Mouse (Mus musculus) midbrain, embryonic 14.5 days (tissue): ENCODE measurements at regions not wholly inside any gene's neighbourhood (a gene's known extent, or its start where the extent isn't known, plus 50 kb on each side); places are given as distances from the start of the nearest gene placed in this dataset.

Experiments
- ATAC-seq: fragments of 200-750 bp; cut with Nextera tagmentation; 2 replicates; pipeline ENCODE4 v1.8.0; 2017; ENCODE audit warnings: moderate number of reproducible peaks, moderate library complexity; ENCODE audit not compliant: low FRiP score, low TSS enrichment
- DNase-seq: peaks from one replicate; pipeline ENCODE4 v3.0.0-alpha.2; 2015
- H3K27ac ChIP-seq: fragments of 300-500 bp; sonication (generic); replicated peaks from 2 replicates; pipeline ENCODE4 v1.5.1; 2014; ENCODE audit warnings: mild to moderate bottlenecking, low read depth, low read length, moderate library complexity
- H3K27me3 ChIP-seq: fragments of 300-500 bp; sonication (generic); 2 replicates; pipeline ENCODE4 v1.6.1; 2014; ENCODE audit warnings: low read length, control low read depth, mixed read lengths; ENCODE audit not compliant: control insufficient read depth, insufficient read depth
- H3K36me3 ChIP-seq: fragments of 300-500 bp; sonication (generic); 2 replicates; pipeline ENCODE4 v1.6.1; 2014; ENCODE audit warnings: low read length, control low read depth; ENCODE audit not compliant: control insufficient read depth, insufficient read depth
- H3K4me1 ChIP-seq: fragments of 300-500 bp; sonication (generic); 2 replicates; pipeline ENCODE4 v1.6.1; 2014; ENCODE audit warnings: mild to moderate bottlenecking, antibody characterized with exemption, low read length, control low read depth; ENCODE audit not compliant: control insufficient read depth, insufficient read depth
- H3K4me2 ChIP-seq: fragments of 300-500 bp; sonication (generic); 2 replicates; pipeline ENCODE4 v1.6.1; 2014; ENCODE audit warnings: mild to moderate bottlenecking, low read length, moderate library complexity
- H3K4me3 ChIP-seq: fragments of 300-500 bp; sonication (generic); replicated peaks from 2 replicates; pipeline ENCODE4 v1.5.1; 2014; ENCODE audit warnings: low read depth, low read length
- H3K9ac ChIP-seq: fragments of 300-500 bp; sonication (generic); replicated peaks from 2 replicates; pipeline ENCODE4 v1.6.1; 2014; ENCODE audit warnings: mild to moderate bottlenecking, low read length, moderate library complexity
- H3K9me3 ChIP-seq: fragments of 300-500 bp; sonication (generic); 2 replicates; pipeline ENCODE4 v1.6.1; 2016; ENCODE audit warnings: low read length, control low read depth, mixed read lengths; ENCODE audit not compliant: control insufficient read depth
- WGBS: fragments of 180-500 bp; shearing (Covaris S2); extraction: QIAGEN DNeasy Blood & Tissue Kit; methylation state at CpG from one replicate; pipeline ENCODE4 v1.1.7; 2014; 5-methylcytosine and 5-hydroxymethylcytosine counted together

- no peak overlapping the region for H3K4me3 ChIP-seq
- DNase-seq (no peak), ATAC-seq (no peak)
Measured at GRCm38 (mm10) chr2:146583807-146584388, 71.8 kb upstream of the Ralgapa2 start.

GRCm38 (mm10) chr2:146586381-146586780 lies 74.2 kb upstream of the Ralgapa2 start:
- ATAC-seq (no peak), DNase-seq (no peak)
- 98% methylated on average over 1 of the region's 1 CpGs for WGBS
- Histone ChIP-seq H3K4me3 (no peak overlapping the region), H3K4me1 (no peaks in the 10 kb centered on the region), H3K27ac (no peak overlapping the region), H3K27me3 (no peaks in the 10 kb centered on the region), H3K4me2 (no peak overlapping the region), H3K36me3 (no peaks in the 10 kb centered on the region), H3K9ac (no peak overlapping the region), H3K9me3 (no peaks in the 10 kb centered on the region)

More at GRCm38 (mm10) chr2:146583807-146584388, 71.8 kb upstream of the Ralgapa2 start:
- Histone ChIP-seq H3K4me2 (no peak overlapping the region), H3K27ac (no peak overlapping the region), H3K27me3 (no peaks in the 10 kb centered on the region), H3K4me1 (no peaks in the 10 kb centered on the region), H3K9ac (no peak overlapping the region), H3K9me3 (no peaks in the 10 kb centered on the region), H3K36me3 (no peaks in the 10 kb centered on the region)

GRCm38 (mm10) chr2:146586981-146587380 lies 74.8 kb upstream of the Ralgapa2 start:
- Histone ChIP-seq H3K9ac (no peak overlapping the region), H3K4me2 (no peak overlapping the region), H3K36me3 (no peaks in the 10 kb centered on the region), H3K27me3 (no peaks in the 10 kb centered on the region), H3K4me3 (no peak overlapping the region), H3K27ac (no peak overlapping the region), H3K9me3 (no peaks in the 10 kb centered on the region), H3K4me1 (no peaks in the 10 kb centered on the region)
- 76% methylated on average over 3 of the region's 3 CpGs for WGBS
- DNase-seq: no peak
- no peak for ATAC-seq

GRCm38 (mm10) chr2:146589860-146590259 lies 77.7 kb upstream of the Ralgapa2 start:
- Histone ChIP-seq H3K9me3 (no peaks in the 10 kb centered on the region), H3K27ac (no peak overlapping the region), H3K27me3 (no peaks in the 10 kb centered on the region), H3K9ac (no peak overlapping the region), H3K4me3 (no peak overlapping the region), H3K4me1 (no peaks in the 10 kb centered on the region), H3K4me2 (no peak overlapping the region), H3K36me3 (no peaks in the 10 kb centered on the region)
- 88% methylated on average over 3 of the region's 3 CpGs for WGBS
- DNase-seq (no peak), ATAC-seq (no peak)

- no peak overlapping the region for H3K4me3 ChIP-seq
- no peak overlapping the region for H3K27ac ChIP-seq
- H3K4me1 ChIP-seq: no peaks in the 10 kb centered on the region
- H3K9me3 ChIP-seq: no peaks in the 10 kb centered on the region
- DNase-seq (no peak), ATAC-seq (no peak)
- no peaks in the 10 kb centered on the region for H3K27me3 ChIP-seq
- no peak overlapping the region for H3K9ac ChIP-seq
- WGBS: 86% methylated on average over 2 of the region's 2 CpGs
- H3K4me2 ChIP-seq: no peak overlapping the region
- no peaks in the 10 kb centered on the region for H3K36me3 ChIP-seq
Measured at GRCm38 (mm10) chr2:146593291-146593690, 81.1 kb upstream of the Ralgapa2 start.

GRCm38 (mm10) chr2:146594212-146594611 lies 82.1 kb upstream of the Ralgapa2 start:
- ATAC-seq (no peak), DNase-seq (no peak)
- Histone ChIP-seq H3K9ac (no peak overlapping the region), H3K36me3 (no peaks in the 10 kb centered on the region), H3K27ac (no peak overlapping the region), H3K4me3 (no peak overlapping the region), H3K4me2 (no peak overlapping the region), H3K9me3 (no peaks in the 10 kb centered on the region), H3K27me3 (no peaks in the 10 kb centered on the region), H3K4me1 (no peaks in the 10 kb centered on the region)
- 71% methylated on average over 4 of the region's 4 CpGs for WGBS

GRCm38 (mm10) chr2:146595673-146596072 lies 83.5 kb upstream of the Ralgapa2 start:
- Histone ChIP-seq H3K36me3 (no peaks in the 10 kb centered on the region), H3K27ac (no peak overlapping the region), H3K4me3 (no peak overlapping the region), H3K4me1 (no peaks in the 10 kb centered on the region), H3K9me3 (no peaks in the 10 kb centered on the region), H3K9ac (no peak overlapping the region), H3K27me3 (no peaks in the 10 kb centered on the region), H3K4me2 (no peak overlapping the region)
- DNase-seq: no peak
- 91% methylated on average over 2 of the region's 2 CpGs for WGBS
- ATAC-seq: no peak

GRCm38 (mm10) chr2:146606170-146606569 lies 94.0 kb upstream of the Ralgapa2 start:
- H3K27me3 ChIP-seq: no peaks in the 10 kb centered on the region
- H3K9me3 ChIP-seq: no peaks in the 10 kb centered on the region
- no peak overlapping the region for H3K27ac ChIP-seq
- no peak overlapping the region for H3K4me2 ChIP-seq
- no peaks in the 10 kb centered on the region for H3K36me3 ChIP-seq
- no peak overlapping the region for H3K9ac ChIP-seq
- no peak for DNase-seq
- ATAC-seq: no peak
- no peaks in the 10 kb centered on the region for H3K4me1 ChIP-seq
- H3K4me3 ChIP-seq: no peak overlapping the region

GRCm38 (mm10) chr2:146610896-146611295 lies 98.8 kb upstream of the Ralgapa2 start:
- DNase-seq (no peak), ATAC-seq (no peak)
- Histone ChIP-seq H3K4me1 (no peaks in the 10 kb centered on the region), H3K9me3 (no peaks in the 10 kb centered on the region), H3K4me3 (no peak overlapping the region), H3K27ac (no peak overlapping the region), H3K27me3 (no peaks in the 10 kb centered on the region), H3K4me2 (no peak overlapping the region), H3K9ac (no peak overlapping the region), H3K36me3 (no peaks in the 10 kb centered on the region)
- WGBS: 96% methylated on average over 2 of the region's 2 CpGs
